Mouse (Mus musculus): ENCODE results near the gene Kcng1. TPM values are rescaled to one million over a fixed set of nuclear protein-coding genes. Genes with fewer than 3 reads are reported as not detected.

Kcng1 gene
- total RNA-seq, 2 experiments from 2014 or later: 30.5 to 39.6 TPM

- TF ChIP-seq CTCF (IDR thresholded peaks at IDR 0.05): no peak
- Histone ChIP-seq H3K4me3 (no peak overlapping the region), H3K27ac (no peak overlapping the region)
- intact Hi-C loops (cut with DNase I): no loop called here
- no peak for DNase-seq (ENCODE audit: extremely low spot score in 1 of 2, low spot score in 2 of 2)
Measured at GRCm38 (mm10) chr2:168256506-168256905, 25.0 kb downstream of the Kcng1 start.

GRCm38 (mm10) chr2:168253822-168254221, 27.7 kb downstream of the Kcng1 start:
- no peak overlapping the region for H3K27ac ChIP-seq
- no peak for DNase-seq (ENCODE audit: extremely low spot score in 1 of 2, low spot score in 2 of 2)
- H3K4me3 ChIP-seq: no peak overlapping the region
- no peak for TF ChIP-seq CTCF (IDR thresholded peaks at IDR 0.05)
- intact Hi-C loops (cut with DNase I): no loop called here

- DNase-seq (ENCODE audit: extremely low spot score in 1 of 2, low spot score in 2 of 2): no peak
- intact Hi-C loops (cut with DNase I): no loop called here
- Histone ChIP-seq H3K27ac (no peak overlapping the region), H3K4me3 (no peak overlapping the region)
- peak; percentile 63 for TF ChIP-seq CTCF (IDR thresholded peaks at IDR 0.05)
Measured at GRCm38 (mm10) chr2:168252639-168253292, 28.8 kb downstream of the Kcng1 start.

- Histone ChIP-seq H3K27ac (no peak overlapping the region), H3K4me3 (no peak overlapping the region)
- peak; percentile 94 for TF ChIP-seq CTCF (IDR thresholded peaks at IDR 0.05)
- intact Hi-C loops (cut with DNase I): loop anchor here (1.0 kb wide), 2 partner anchors 195 to 378 kb away; no protein-coding TSS in a partner anchor
- peak; percentile 85 to 89 for DNase-seq (ENCODE audit: extremely low spot score in 1 of 2, low spot score in 2 of 2)
Measured at GRCm38 (mm10) chr2:168250270-168250669, 31.3 kb downstream of the Kcng1 start.

- no peak for DNase-seq (ENCODE audit: extremely low spot score in 1 of 2, low spot score in 2 of 2)
- Histone ChIP-seq H3K27ac (no peak overlapping the region), H3K4me3 (no peak overlapping the region)
- peak; percentile 41 for TF ChIP-seq CTCF (IDR thresholded peaks at IDR 0.05)
- intact Hi-C loops (cut with DNase I): no loop called here
Measured at GRCm38 (mm10) chr2:168248856-168249245, 32.7 kb downstream of the Kcng1 start.

GRCm38 (mm10) chr2:168248167-168248855, 33.2 kb downstream of the Kcng1 start:
- no peak overlapping the region for H3K27ac ChIP-seq
- no peak for DNase-seq (ENCODE audit: extremely low spot score in 1 of 2, low spot score in 2 of 2)
- no peak for TF ChIP-seq CTCF (IDR thresholded peaks at IDR 0.05)
- intact Hi-C loops (cut with DNase I): no loop called here
- no peak overlapping the region for H3K4me3 ChIP-seq

GRCm38 (mm10) chr2:168245571-168245970, 36.0 kb downstream of the Kcng1 start:
- no peak overlapping the region for H3K4me3 ChIP-seq
- intact Hi-C loops (cut with DNase I): no loop called here
- no peak for TF ChIP-seq CTCF (IDR thresholded peaks at IDR 0.05)
- DNase-seq (ENCODE audit: extremely low spot score in 1 of 2, low spot score in 2 of 2): no peak
- H3K27ac ChIP-seq: no peak overlapping the region

- no peak for TF ChIP-seq CTCF (IDR thresholded peaks at IDR 0.05)
- intact Hi-C loops (cut with DNase I): no loop called here
Measured at GRCm38 (mm10) chr2:168243278-168243677, 38.3 kb downstream of the Kcng1 start.

GRCm38 (mm10) chr2:168242841-168243240, 38.7 kb downstream of the Kcng1 start:
- intact Hi-C loops (cut with DNase I): no loop called here
- no peak overlapping the region for H3K4me3 ChIP-seq
- no peak for DNase-seq (ENCODE audit: extremely low spot score in 1 of 2, low spot score in 2 of 2)
- H3K27ac ChIP-seq: no peak overlapping the region
- TF ChIP-seq CTCF (IDR thresholded peaks at IDR 0.05): no peak

More at GRCm38 (mm10) chr2:168243278-168243677, 38.3 kb downstream of the Kcng1 start:
- Histone ChIP-seq H3K4me3 (no peak overlapping the region), H3K27ac (no peak overlapping the region)
- no peak for DNase-seq (ENCODE audit: extremely low spot score in 1 of 2, low spot score in 2 of 2)

- TF ChIP-seq CTCF (IDR thresholded peaks at IDR 0.05): no peak
- no peak for DNase-seq (ENCODE audit: extremely low spot score in 1 of 2, low spot score in 2 of 2)
- Histone ChIP-seq H3K4me3 (no peak overlapping the region), H3K27ac (no peak overlapping the region)
- intact Hi-C loops (cut with DNase I): no loop called here
Measured at GRCm38 (mm10) chr2:168238335-168238734, 43.2 kb downstream of the Kcng1 start.

- no peak for DNase-seq (ENCODE audit: extremely low spot score in 1 of 2, low spot score in 2 of 2)
- Histone ChIP-seq H3K27ac (no peak overlapping the region), H3K4me3 (no peak overlapping the region)
- intact Hi-C loops (cut with DNase I): no loop called here
- TF ChIP-seq CTCF (IDR thresholded peaks at IDR 0.05): no peak
Measured at GRCm38 (mm10) chr2:168233286-168233685, 48.2 kb downstream of the Kcng1 start.

GRCm38 (mm10) chr2:168231471-168231829, 50.1 kb downstream of the Kcng1 start:
- Histone ChIP-seq H3K27ac (no peak overlapping the region; the same call in 1 of the 2 replicates), H3K4me3 (peak overlapping the region; percentile 94)
- intact Hi-C loops (cut with DNase I): loop anchor here (2.0 kb wide), 1 partner anchor 25 kb away; the partner anchor contains the start of gene Adnp
- DNase-seq (ENCODE audit: extremely low spot score in 1 of 2, low spot score in 2 of 2): no peak
- no peak for TF ChIP-seq CTCF (IDR thresholded peaks at IDR 0.05)
